Mouse (Mus musculus): ENCODE measurements around the gene Ppp4c. TPM values are rescaled to one million over a fixed set of nuclear protein-coding genes. Genes with fewer than 3 reads are reported as not detected.

Ppp4c gene
- polyA plus RNA-seq, 1 experiment = 85.1 TPM

DNA sequence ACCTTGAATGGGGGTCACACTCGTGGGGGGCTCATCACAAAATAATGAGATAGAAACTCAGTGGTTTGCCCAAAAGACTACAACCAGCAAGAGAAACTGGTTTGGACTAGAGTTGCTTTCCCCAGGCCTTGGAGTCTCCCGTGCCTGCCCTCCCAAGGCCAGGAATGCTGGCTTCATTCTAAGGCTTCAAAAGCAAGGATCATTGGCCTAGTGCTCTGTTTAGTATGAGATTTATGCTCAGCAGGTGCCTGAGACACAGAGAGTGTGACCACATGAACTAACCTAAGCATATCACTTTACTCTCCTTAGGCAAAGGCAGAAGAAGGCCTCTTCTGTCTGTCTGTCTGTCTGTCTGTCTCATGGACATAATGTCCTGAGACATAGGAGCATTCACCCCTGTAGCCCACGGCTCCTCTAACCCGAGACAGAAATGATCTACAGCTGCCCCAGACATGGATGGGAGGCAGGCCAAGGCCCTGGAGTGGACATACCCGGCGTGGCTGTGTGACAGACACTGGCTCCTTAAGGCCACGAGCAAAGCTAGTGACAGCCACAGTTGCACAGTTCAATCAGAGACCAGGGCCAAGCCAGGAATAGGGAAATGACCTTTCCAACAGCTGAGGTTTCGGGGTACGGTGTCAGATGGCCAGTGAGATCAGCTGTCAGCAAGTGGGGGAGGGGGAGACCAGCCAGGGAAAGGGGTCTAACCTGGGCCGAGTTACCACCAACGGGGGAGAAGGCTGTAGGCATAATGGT, 10.0 kb upstream of the Ppp4c start:
- DNase-seq (ENCODE audit: extremely low spot score in 1 of 2, low spot score in 1 of 2) = no peak

DNA sequence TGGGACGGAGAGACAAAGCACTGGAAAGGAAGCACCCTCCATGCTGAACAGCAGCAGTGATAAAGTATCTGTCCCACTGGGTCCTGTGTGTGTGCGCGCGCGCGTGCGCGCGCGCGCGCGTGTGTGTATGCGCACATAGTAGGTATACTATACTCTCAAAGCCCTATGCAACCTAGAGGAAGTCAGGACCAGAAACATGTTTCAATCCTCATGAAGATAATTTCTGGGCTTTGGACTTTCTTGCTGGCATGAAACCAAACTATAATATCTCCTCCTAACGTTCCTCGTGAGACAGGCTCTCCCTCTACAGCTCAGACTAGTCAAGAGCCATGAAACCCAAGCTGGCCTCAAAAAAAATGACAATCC, 8.7 kb upstream of the Ppp4c start:
- no peak for DNase-seq (ENCODE audit: extremely low spot score in 1 of 2, low spot score in 1 of 2)

DNA sequence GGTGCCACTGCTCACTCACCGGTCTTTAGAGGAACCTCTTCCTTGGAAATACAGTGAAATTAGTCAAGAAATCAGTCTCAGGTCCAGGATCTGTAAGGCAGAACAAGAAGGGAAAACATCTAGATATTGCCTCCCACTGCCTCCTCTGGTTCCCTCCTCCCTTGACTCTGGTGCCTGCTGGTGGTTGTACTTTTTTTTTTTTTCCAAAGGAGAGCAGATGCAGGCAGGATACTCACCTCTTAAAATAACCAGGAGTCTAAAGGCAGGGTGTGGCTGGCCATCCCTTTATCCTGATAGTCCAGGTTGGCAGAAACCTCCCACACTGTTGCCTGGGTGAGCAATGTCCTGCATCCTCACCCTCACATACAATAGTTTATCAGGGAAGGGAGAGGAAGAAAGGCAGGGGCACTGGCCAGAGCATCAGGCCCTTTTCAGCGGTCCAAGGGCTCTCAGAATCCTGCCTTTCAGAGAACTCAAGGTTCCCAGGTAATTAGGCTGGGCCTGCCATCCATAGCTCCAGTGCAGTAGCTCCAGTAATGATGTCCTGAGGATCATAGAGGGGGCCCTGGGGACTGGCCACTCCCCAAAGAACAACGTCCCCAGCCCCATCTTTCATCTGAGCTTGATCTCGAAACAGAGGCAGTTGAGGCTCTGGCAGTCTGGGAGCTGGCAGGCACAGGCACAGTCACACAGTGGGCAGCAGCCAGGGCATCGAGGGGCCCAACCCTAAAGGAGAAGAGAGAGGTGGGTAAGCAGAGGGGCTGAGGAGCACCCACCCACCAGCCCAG, 8.2 kb upstream of the Ppp4c start:
- peak in 1 of 2 experiments; percentile 71 for DNase-seq (ENCODE audit: extremely low spot score in 1 of 2, low spot score in 1 of 2)

DNA sequence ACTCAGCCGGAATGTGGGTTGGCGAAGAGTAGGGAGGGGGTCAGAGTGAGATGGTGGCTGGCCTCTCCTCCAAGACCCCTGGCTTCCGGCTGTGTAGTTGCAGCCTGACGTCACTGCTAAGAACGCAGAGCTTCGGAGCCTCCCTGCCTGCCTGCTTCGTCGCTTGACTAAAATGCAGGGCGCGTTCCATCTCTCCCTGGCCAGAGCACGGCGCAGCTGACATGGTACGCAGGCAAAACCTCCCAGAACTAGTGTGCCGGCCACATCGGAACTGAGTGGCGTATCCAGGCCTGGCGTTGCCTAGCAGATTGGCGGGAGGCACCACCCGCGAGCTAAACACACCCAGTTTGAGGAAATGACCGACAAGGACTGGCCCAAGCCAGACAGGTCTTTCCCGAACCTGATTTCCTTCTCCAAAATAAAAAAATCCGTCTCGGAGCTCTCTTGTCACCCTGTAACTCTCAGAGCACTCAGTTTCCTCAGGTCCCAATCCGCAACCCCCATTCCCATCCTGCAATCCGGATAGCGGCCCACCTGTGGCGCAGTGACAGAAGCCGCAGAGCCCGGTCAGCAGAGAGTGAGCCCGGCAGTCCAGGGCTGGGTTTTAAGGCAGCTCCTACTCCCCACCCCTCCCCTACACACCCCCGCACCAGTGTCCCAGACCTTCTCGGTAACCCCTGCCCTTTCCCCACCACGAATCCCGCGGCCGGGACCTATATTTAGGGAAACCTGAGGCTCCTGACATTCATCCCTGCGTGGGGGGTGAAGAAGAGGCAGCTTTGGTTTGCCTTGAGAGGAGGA, 7.4 kb upstream of the Ppp4c start:
- peak in 1 of 2 experiments; percentile 91 for DNase-seq (ENCODE audit: extremely low spot score in 1 of 2, low spot score in 1 of 2)

DNA sequence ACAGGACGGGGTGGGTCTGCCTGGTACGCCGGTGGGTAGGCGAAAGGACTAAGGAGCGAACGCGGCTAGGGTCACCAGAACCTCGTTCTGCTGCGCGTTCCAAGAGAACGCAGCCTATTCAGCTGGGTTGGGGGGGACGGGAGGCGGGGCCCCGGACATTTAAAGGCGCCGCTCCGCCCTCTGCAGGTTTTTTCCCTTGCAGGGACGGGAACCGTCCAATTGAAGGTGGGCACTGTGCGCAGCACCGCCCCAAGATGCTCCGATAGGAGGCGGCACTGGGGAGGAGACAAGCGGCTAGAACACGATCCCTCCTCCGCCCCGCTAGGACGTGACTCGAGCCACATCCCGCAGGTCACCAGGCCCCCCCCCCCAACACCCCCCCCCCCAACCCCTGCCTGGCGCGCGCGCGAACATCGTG, 6.8 kb upstream of the Ppp4c start:
- peak; percentile 97 to 98 for DNase-seq (ENCODE audit: extremely low spot score in 1 of 2, low spot score in 1 of 2)

DNA sequence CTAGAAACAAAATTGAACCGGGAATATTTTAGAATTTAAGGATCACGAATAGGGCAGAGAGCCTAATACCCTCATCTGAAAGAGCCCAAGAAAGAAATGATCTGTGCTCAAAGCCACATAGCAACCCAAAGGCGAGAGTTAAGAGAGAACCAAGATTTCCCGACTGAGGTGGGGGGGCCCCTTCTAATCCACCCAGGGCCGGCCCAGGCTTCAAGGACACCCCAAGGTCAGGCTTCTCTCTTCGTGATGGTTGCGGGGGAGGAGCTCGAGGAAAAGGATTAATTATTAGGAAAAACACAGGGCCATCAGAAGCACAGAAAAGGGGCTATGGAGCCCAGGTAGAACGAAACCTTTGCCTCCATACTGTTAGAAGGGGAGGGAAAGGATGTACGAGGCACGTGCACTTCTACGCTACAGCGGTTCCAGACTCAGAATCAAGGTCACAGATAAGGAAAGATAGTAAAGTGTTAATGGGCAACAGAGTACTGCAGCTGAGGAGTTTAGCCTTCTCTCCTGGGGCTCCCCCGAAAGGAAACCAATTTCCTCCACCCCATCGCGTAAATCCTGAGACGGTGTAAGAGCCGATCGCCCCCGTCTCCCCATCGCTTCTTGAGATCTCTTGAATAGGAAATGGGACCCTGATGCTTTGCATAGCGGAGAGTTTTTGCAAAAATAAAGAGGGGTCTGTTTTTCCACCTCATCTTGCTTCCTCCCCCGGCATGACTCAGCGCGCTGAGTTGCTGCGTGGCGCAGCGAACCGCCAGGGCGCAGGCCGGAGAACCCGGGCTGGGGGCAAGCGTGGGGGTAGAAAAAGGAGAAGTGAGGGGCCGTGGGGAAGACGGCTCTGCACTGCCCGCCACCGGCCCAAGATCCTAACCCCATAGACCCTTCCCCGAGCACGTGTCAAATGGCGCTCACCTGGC, 6.1 kb upstream of the Ppp4c start:
- DNase-seq (ENCODE audit: extremely low spot score in 1 of 2, low spot score in 1 of 2) = peak in 1 of 2 experiments; percentile 42

DNA sequence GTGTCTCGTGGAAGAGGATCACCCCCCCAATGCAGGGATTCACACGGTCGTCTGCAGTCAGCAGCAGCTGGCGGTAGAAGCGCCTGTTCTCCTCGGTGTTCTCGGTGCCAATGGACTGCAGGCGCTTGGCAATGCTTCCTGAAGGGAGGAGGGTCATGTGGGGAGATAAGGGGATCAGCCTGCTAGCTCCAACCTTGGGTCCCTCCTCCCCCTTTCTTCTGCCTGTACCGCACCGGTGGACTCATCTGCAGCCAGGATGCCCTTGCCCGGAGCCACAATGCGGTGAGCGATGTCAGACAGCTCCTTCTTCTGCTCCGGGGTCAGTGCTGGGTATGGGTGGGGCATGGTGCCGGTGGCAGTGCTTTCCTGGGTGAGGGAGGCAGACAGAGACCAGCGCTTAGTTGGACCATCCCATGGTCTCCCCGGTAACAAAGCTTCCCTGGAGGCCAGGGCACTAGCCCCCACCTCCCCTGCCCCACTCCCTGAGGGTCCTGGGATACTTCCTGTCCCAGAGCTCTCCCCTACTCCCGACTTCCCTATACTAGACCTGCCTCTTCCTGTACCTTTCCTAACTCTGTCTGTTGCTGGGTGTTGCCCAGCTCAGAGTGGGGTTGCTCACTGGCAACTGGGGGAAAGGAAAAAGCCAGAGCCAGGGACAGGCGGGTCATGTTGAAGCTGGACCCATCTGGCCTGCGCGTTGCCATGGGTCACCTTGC, 5.3 kb upstream of the Ppp4c start, which contains the start of gene Fam57b:
Gene Fam57b (plus strand): TSS at position 258 of the 716 bp plus-strand sequence.
- no peak for DNase-seq (ENCODE audit: extremely low spot score in 1 of 2, low spot score in 1 of 2)

DNA sequence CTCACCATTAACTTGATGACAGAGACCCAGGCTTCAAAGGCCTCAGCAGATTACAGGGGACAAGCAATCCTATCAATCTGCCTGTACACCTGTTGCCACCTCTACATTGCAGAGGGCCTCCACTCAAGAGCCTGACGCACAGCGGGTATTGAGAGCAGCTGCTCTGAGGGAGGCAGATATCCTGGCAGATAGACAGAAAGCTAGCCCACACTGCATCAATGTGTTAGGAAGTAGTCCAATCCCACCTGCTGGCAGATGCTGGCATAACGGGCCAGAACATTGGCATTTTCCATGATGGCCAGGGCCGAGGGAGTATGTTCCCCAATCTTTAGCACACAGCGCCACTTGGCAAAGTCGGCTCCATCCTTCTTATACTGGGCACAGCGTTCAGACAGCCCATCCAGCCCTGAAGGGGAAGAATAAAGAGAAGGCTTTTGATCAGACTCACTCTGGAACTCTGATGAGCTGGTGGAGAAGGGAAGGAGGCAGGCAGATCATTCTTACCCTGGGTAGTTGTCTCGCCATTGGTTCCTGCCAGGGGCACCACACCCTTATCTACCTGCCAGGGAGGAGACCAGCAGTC, 4.1 kb upstream of the Ppp4c start:
- DNase-seq (ENCODE audit: extremely low spot score in 1 of 2, low spot score in 1 of 2) = peak in 1 of 2 experiments; percentile 66

DNA sequence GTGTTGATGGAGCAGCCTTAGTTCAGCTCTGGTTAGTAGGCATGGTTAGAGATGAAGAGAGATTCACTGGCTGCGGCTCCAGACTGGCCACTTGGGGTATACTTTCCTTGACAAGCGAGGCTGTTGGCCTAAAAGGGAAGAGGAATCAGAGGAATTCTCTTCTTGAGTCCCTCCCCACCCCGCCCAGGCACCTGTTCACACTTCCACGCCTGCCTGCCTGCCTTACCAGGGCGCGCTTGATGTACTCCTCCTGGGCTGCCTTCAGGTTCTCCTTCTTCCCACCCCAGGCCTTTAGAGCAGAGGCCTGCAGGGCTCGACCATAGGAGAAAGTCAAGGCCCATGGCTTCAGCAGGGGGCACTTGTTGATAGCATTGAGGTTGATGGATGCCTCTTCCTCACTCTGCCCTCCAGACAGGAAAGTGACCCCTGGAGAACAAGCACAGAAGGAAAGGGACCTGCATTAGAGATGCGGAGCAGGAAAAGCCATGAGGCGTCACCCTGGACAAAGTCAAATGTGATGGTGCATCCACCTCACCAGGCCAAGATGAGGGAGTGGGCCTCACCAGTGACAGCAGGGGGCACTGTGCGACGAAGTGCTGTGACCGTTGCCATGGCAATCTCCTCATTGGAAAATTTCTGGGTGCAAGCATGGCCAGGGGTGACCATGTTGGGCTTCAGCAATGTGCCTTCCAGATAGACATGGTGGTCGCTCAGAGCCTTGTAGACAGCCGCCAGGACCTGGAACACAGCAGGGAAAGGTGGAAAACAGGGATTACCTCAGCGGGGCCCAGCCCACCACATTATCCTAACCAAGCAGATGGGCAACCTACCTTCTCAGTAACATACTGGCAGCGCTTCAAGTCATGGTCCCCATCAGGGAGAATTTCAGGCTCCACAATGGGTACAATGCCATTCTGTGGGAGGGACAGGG, 3.4 kb upstream of the Ppp4c start:
- no peak for DNase-seq (ENCODE audit: extremely low spot score in 1 of 2, low spot score in 1 of 2)

DNA sequence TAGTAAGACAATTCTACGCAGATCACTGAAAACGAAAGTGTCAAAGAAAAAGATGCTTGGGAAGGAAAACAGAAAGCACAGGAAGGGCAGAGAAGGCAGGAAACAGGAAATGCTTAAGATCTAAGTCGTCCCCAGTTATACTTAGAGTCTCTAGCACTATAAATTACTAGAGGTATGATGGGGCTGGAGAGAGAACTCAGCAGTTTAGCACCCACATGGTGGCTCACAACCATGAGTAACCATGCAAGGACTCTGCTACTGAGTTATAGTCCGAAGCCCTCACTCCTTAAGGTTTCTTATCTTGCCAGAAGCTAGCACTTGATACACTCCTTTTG, 1.9 kb upstream of the Ppp4c start:
- no peak for DNase-seq (ENCODE audit: extremely low spot score in 1 of 2, low spot score in 1 of 2)

DNA sequence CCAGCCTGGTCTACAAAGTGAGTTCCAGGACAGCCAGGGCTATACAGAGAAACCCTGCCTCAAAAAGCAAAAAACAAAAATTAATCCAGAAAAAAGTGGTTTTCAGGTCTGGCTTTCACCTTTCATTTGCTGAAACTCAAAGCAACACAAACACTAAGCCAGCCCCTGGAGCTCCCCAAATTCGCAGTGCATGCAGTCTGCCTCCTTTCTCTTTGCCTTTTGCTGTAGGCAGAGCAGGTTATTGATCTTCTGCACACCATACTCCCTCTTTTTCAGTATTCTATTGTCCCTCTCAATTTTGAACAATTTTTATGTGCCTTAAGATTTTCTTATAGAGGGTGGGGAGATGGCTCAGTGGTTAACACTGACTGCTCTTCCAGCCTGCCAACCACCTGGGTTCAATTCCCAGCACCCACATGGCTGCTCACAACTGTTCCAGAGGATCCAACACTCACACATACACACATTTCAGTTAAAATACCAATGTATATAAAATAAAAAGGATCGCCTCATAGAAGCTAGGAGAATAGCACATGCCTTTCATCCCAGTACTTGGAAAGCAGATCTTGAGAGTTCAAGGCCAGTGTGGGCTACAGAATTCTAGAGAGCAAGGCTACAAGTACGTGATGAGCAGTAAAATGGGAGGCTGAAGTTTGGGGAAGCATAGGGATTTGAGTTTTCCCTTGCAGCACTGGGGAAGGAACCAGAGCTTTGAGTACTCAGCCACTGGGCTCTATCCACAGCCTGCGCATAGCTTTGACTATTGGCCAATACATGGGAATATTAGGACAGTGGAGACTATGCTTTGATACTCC, 1.4 kb upstream of the Ppp4c start:
- no peak for DNase-seq (ENCODE audit: extremely low spot score in 1 of 2, low spot score in 1 of 2)

DNA sequence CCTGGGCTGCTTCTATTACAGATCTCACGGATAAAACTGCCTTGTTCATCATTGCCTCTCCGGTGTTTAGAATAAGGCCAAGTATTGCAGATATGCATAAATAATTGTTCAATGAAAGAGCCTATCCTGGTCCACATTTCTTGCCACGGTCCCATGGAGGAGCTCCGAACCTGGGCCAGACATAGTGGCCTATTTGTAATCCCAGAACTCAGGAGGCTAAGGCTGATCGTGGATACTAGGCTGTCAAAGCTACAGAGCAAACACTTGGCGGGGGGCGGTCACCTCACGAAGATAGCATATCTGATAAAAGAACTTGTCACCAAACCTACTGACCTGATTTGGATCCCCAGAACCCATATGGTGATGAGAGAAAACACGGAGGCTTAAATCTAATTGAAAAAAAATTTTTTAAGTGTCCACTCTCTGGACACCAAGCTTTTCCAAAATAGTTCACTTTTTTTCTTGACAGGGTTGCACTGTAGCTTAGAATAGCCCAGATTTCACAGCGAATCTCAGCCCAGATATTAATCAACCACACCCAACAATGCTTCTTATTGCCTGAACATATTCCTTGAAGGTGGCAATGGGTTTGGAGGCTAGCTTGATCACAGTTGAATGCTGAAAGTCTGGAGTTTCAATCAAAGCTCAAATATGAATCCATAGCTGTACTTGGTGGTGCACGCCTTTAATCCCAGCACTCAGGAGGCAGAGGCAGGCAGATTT, 586 bp upstream of the Ppp4c start:
- DNase-seq (ENCODE audit: extremely low spot score in 1 of 2, low spot score in 1 of 2) = no peak

DNA sequence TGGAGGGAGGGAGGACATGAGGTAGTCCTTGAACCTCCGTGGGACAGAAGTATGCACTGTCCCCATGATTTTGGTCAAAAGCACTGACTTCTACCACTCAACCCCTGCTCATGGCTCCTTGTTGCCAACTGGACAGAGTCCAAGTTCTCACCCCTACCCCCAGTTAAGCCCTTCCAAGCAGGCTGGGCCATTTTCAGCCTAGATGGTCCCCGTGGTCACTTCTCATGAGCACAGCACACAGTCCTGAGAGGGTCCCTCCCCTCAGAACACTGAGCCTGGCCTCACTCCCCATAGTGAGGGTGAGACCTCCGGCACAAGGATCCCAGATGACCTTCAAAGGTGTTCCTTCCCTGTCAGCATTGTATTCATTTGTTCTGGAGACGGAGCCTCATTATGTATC, 3.2 kb downstream of the Ppp4c start:
- no peak for DNase-seq (ENCODE audit: extremely low spot score in 1 of 2, low spot score in 1 of 2)

DNA sequence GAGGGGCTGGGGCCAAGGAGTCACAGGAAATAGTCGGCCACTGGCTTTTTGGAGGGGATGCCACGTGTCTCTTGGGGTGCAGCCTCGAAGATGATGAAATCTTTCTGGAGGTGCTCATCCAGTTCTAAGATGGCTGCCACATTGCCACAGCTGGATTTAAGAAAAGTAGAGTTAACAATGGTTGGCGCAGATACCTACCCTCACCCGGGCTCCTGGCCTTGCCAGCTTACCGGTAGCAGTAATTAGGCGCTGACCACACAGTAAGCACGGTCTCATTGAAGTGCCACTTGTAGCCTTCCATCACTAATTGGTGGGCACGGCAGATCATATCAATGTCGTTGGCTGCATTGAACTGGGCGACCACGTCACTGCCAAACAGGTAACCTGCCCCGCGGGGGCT, 6.2 kb downstream of the Ppp4c start:
- DNase-seq (ENCODE audit: extremely low spot score in 1 of 2, low spot score in 1 of 2) = no peak

DNA sequence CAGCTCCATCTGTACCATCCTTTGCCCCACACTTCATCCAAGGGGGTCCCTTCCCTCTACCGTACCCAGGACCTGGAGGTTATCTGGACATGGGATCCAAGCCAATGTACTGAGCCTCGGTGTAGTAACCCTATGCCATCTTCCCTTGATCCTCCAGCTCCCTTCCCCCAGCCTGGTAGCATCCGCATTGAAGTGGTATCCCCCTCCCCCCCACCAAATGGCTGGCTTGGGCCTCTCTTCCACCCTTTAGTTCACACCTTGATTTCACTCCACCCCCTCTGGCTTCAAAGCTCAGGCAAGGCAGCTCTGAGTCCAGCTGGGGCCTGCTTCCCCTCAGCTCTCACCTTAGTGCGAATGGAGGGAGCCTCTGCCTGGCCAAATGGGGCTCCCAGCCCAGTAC, 7.2 kb downstream of the Ppp4c start:
- DNase-seq (ENCODE audit: extremely low spot score in 1 of 2, low spot score in 1 of 2) = no peak

DNA sequence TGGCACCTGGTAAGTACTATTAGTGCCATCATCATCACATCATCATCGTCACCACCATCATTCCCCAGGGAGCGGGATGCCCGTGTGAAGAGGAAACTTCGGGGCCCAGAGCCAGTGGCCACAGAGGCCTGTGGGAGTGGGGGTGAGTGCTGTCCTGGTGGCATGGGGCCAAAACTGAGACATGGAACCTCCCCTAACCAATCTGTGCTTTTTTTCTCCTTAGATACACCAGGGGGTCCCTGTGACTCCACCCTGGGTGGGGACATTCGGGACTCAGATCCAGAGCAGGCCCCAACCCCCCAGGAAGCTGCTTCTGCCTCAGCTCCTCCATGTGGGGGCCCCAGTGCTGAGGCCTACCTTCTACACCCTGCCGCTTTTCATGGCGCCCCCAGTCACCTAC, 7.8 kb downstream of the Ppp4c start:
- DNase-seq (ENCODE audit: extremely low spot score in 1 of 2, low spot score in 1 of 2) = no peak

DNA sequence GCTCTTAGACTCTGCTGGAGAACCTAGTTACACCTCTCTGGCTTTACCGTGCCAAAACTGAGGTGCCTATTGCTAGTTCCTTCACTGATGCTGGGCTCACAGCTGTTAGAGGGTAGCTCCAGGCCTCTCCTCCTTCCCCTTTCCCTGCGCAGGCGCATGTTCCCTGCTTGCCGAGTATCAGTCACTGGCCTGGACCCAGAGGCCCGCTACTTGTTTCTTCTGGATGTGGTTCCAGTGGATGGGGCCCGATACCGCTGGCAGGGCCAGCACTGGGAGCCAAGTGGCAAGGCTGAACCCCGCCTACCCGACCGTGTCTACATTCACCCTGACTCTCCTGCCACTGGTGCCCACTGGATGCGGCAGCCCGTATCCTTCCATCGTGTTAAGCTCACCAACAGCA, 9.6 kb downstream of the Ppp4c start:
- DNase-seq (ENCODE audit: extremely low spot score in 1 of 2, low spot score in 1 of 2) = no peak

Measured in frontal cortex, adult 2 months (tissue).